Mouse (Mus musculus): Measurements from ENCODE around the gene Pip4k2a. TPM values are rescaled to one million over a fixed set of nuclear protein-coding genes. Genes with fewer than 3 reads are reported as not detected.

Pip4k2a gene
- total and polyA plus RNA-seq, 3 experiments, result 6.6 to 52.9 (median 20.8) TPM

DNA sequence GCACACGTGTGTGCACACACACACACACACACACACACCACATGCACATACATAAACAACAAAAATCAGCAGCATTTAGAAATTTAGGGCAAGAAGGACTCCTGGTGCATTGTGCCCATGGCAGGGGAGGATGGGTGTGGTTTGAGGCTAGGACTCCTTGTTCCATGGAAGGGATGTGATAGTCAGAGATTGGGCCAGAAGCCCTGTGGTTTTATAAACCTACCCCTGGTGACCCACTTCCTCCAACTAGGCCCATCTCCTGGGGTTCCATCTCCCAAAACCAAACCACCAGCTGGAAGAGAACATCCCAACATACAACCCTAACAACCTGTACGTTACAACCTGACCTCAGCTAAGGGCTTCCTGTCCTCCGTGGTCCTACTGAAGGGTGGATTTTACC, 35.4 kb downstream of the Pip4k2a start:
- no peak for TF ChIP-seq NRF1 (IDR thresholded peaks at IDR 0.05; ENCODE audit: low read depth, low read length)
- TF ChIP-seq CHD1 (IDR thresholded peaks at IDR 0.05; ENCODE audit: low read depth, low read length), result no peak
- no peak for TF ChIP-seq USF2 (conservative IDR thresholded peaks at IDR 0.05; ENCODE audit: low read depth, low read length)
- no peak for TF ChIP-seq MAFK (IDR thresholded peaks at IDR 0.05; ENCODE audit: insufficient replicate concordance, low read length)
- TF ChIP-seq EP300 (IDR thresholded peaks at IDR 0.05; ENCODE audit: low read length), result no peak
- no peak for TF ChIP-seq JUND (conservative IDR thresholded peaks at IDR 0.05; ENCODE audit: low read depth, low read length)
- TF ChIP-seq MEF2A (IDR thresholded peaks at IDR 0.05; ENCODE audit: borderline replicate concordance, low read depth, low read length), result no peak
- no peak for TF ChIP-seq ZC3H11A (IDR thresholded peaks at IDR 0.05; ENCODE audit: low read depth, low read length)
- TF ChIP-seq NELFE (IDR thresholded peaks at IDR 0.05; ENCODE audit: low read depth, low read length), result no peak
- no peak for TF ChIP-seq MAZ (IDR thresholded peaks at IDR 0.05; ENCODE audit: low read depth, low read length)
- no peak for TF ChIP-seq ZNF384 (IDR thresholded peaks at IDR 0.05; ENCODE audit: low read depth, low read length)
- no peak for TF ChIP-seq GABPA (IDR thresholded peaks at IDR 0.05; ENCODE audit: insufficient replicate concordance, low read depth, low read length)
- no peak for TF ChIP-seq PAX5 (IDR thresholded peaks at IDR 0.05; ENCODE audit: low read length)
- TF ChIP-seq RAD21 (IDR thresholded peaks at IDR 0.05; ENCODE audit: low read depth, low read length), result no peak
- TF ChIP-seq IRF4 (IDR thresholded peaks at IDR 0.05; ENCODE audit: low read depth, low read length), result no peak
- no peak for TF ChIP-seq UBTF (IDR thresholded peaks at IDR 0.05; ENCODE audit: low read depth, low read length)
- TF ChIP-seq BHLHE40 (IDR thresholded peaks at IDR 0.05; ENCODE audit: low read depth, low read length), result no peak
- no peak for TF ChIP-seq SIN3A (IDR thresholded peaks at IDR 0.05; ENCODE audit: low read length)
- no peak for TF ChIP-seq MXI1 (IDR thresholded peaks at IDR 0.05; ENCODE audit: low read depth, low read length)
- TF ChIP-seq MYC (IDR thresholded peaks at IDR 0.05; ENCODE audit: low read depth, low read length), result no peak
- DNase-seq (ENCODE audit: extremely low read depth), result no peak
- Histone ChIP-seq H3K4me2 (ENCODE audit: insufficient read depth, low read depth, poor library complexity, severe bottlenecking) (no peak overlapping the region), H3K9me3 (replicated peaks; ENCODE audit: low read length) (no peaks in the 10 kb centered on the region), H3K27ac (ENCODE audit: insufficient read depth, low read depth) (no peak overlapping the region), H3K79me2 (replicated peaks; ENCODE audit: control insufficient read depth, extremely low read depth, insufficient read depth, poor library complexity, severe bottlenecking) (no peaks in the 10 kb centered on the region; the same call in 1 of the 2 replicates), H3K4me1 (ENCODE audit: control insufficient read depth in 1 of 2, insufficient read depth in 2 of 2) (peaks cover 12 to 61% of the 10 kb centered on the region in 2 experiments), H3K9ac (ENCODE audit: insufficient read depth, low read depth) (no peak overlapping the region), H3K36me3 (replicated peaks in 1 of 2; ENCODE audit: control insufficient read depth in 1 of 2, insufficient read depth in 1 of 2, low read length in 1 of 2) (peaks cover 0 to 32% of the 10 kb centered on the region in 2 experiments), H3K27me3 (replicated peaks) (no peaks in the 10 kb centered on the region), H3K4me3 (replicated peaks in 1 of 3; ENCODE audit: low read depth in 2 of 3, low read length in 2 of 3, poor library complexity in 1 of 3) (no peak overlapping the region)
- in situ Hi-C loops (cut with MboI; ENCODE audit: low pct_ligation_motif_present, low pct_unique_long_range_greater_than_20kb, low sequenced_read_pairs) (no loop called here), dilution Hi-C loops (cut with MboI; ENCODE audit: extremely low pct_ligation_motif_present, extremely low pct_unique_long_range_greater_than_20kb, low sequenced_read_pairs) (no loop called here)

DNA sequence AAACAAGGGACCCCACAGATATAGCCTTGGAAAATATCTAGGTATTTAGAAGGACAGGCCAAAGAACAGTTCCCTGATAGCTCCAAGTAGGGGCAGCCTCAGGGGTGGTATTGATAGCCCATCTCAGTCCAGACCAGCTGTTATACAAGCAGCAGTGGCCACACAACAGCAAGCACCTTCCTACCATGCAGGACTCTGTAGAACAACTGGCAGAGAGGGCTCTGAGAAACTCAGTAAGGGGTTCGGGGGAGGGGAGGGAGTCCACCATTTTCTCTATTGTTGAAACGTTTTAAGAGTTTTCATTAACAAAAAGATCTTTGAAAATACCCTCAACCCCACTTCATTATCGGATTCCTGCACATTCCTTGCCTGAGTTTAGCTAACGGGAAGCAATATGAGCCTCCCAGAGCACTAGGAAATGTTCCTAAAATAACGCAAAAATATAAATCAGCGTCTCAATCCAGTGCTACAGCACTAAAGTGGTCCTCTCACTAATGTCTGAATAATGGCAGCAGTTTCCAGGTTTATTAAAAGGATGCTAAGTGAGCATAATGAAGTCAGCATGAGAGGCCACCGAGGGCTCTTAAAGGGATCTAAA, 37.5 kb downstream of the Pip4k2a start:
- Histone ChIP-seq H3K36me3 (replicated peaks in 1 of 2; ENCODE audit: control insufficient read depth in 1 of 2, insufficient read depth in 1 of 2, low read length in 1 of 2) (peaks cover 0 to 20% of the 10 kb centered on the region in 2 experiments), H3K4me1 (ENCODE audit: control insufficient read depth in 1 of 2, insufficient read depth in 2 of 2) (peaks cover 19 to 81% of the 10 kb centered on the region in 2 experiments), H3K4me3 (replicated peaks in 1 of 3; ENCODE audit: low read depth in 2 of 3, low read length in 2 of 3, poor library complexity in 1 of 3) (no peak overlapping the region), H3K79me2 (replicated peaks; ENCODE audit: control insufficient read depth, extremely low read depth, insufficient read depth, poor library complexity, severe bottlenecking) (no peaks in the 10 kb centered on the region), H3K9me3 (replicated peaks; ENCODE audit: low read length) (no peaks in the 10 kb centered on the region), H3K9ac (ENCODE audit: insufficient read depth, low read depth) (no peak overlapping the region), H3K4me2 (ENCODE audit: insufficient read depth, low read depth, poor library complexity, severe bottlenecking) (no peak overlapping the region), H3K27me3 (replicated peaks) (no peaks in the 10 kb centered on the region), H3K27ac (ENCODE audit: insufficient read depth, low read depth) (no peak overlapping the region)
- in situ Hi-C loops (cut with MboI; ENCODE audit: low pct_ligation_motif_present, low pct_unique_long_range_greater_than_20kb, low sequenced_read_pairs) (no loop called here), dilution Hi-C loops (cut with MboI; ENCODE audit: extremely low pct_ligation_motif_present, extremely low pct_unique_long_range_greater_than_20kb, low sequenced_read_pairs) (no loop called here)
- no peak for TF ChIP-seq E2F4 (IDR thresholded peaks at IDR 0.05; ENCODE audit: insufficient replicate concordance, low read depth, low read length)
- no peak for TF ChIP-seq EP300 (IDR thresholded peaks at IDR 0.05; ENCODE audit: low read length)
- TF ChIP-seq CHD1 (IDR thresholded peaks at IDR 0.05; ENCODE audit: low read depth, low read length), result no peak
- no peak for TF ChIP-seq ELF1 (IDR thresholded peaks at IDR 0.05; ENCODE audit: low read depth, low read length)
- no peak for TF ChIP-seq GABPA (IDR thresholded peaks at IDR 0.05; ENCODE audit: insufficient replicate concordance, low read depth, low read length)
- TF ChIP-seq MAFK (IDR thresholded peaks at IDR 0.05; ENCODE audit: insufficient replicate concordance, low read length), result no peak
- no peak for TF ChIP-seq ZC3H11A (IDR thresholded peaks at IDR 0.05; ENCODE audit: low read depth, low read length)
- TF ChIP-seq JUN (IDR thresholded peaks at IDR 0.05; ENCODE audit: insufficient read depth, low read depth, low read length), result no peak
- no peak for TF ChIP-seq MXI1 (IDR thresholded peaks at IDR 0.05; ENCODE audit: low read depth, low read length)
- TF ChIP-seq SMC3 (IDR thresholded peaks at IDR 0.05; ENCODE audit: low read depth, low read length), result no peak
- no peak for TF ChIP-seq RCOR1 (conservative IDR thresholded peaks at IDR 0.05; ENCODE audit: low read depth, low read length)
- no peak for DNase-seq (ENCODE audit: extremely low read depth)

Data from CH12.LX (cell line).